7 mouse cellular contexts compared by ENCODE assay signal in the genomic region with DNA sequence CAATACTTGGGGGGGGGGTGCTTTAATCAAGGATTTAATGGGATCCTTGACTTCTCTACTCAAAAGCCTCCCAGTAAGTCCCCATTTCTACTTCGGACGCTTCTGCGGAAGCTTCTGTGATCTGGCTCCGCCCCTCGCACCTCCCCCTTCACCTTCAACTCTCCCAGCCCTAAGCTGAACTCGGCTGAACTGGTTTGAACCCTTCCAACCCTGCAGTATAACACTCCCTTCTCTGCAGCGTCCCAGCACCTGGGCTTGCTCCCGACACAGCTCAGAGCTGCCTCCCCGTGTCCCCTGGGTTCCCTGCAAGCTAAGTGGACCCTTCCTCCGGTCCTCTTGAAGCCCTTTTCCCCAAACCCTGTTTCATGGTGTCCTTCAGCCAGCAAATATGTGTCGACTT.
DNase-seq lines count a peak whose midpoint lies in the region; ATAC-seq lines count a peak whose summit lies in the region.

No protein-coding gene starts in this region.

- peak overlapping the region; percentile 63 for H3K4me2 ChIP-seq in intestine, embryonic 15.5 days (replicated peaks)
- H3K4me2 ChIP-seq in liver, embryonic 16.5 days (ENCODE audit: low read depth, low read length): peak overlapping the region; percentile 50

- peak; percentile 63 for ATAC-seq in granulocyte monocyte progenitor cell, adult 5-6 weeks (replicated peaks; ENCODE audit: poor library complexity, severe bottlenecking)
- peak; percentile 93 for ATAC-seq in intestine, embryonic 15.5 days
- ATAC-seq in liver, embryonic 16.5 days (ENCODE audit: low read depth): peak; percentile 82
- peak; percentile 38; the same call in 1 of the 2 replicates for ATAC-seq in neutrophil, adult 5-6 weeks (ENCODE audit: extremely low read depth, insufficient number of reproducible peaks, low FRiP score, poor library complexity, severe bottlenecking)

- DNase-seq in T-cell, adult 2 months (ENCODE audit: low spot score): peak; percentile 56
- DNase-seq in c-Kit-positive CD71-positive TER-119-negative erythroid progenitor cells, embryonic 14.5 days (ENCODE audit: low read depth): peak; percentile 34
- DNase-seq in urinary bladder, postnatal 36 days (ENCODE audit: low spot score in 2 of 2): peak; percentile 45 to 64

- H3K4me1 ChIP-seq in intestine, embryonic 15.5 days (replicated peaks): peaks cover 5% of the 10 kb centered on the region; the same call in 1 of the 2 replicates
- no peaks in the 10 kb centered on the region; the same call in none of the 2 replicates for H3K4me1 ChIP-seq in liver, embryonic 16.5 days (ENCODE audit: control insufficient read depth, low read depth, low read length)

- no peaks in the 10 kb centered on the region for H3K27me3 ChIP-seq in intestine, embryonic 15.5 days (replicated peaks)
- H3K27me3 ChIP-seq in liver, embryonic 16.5 days (ENCODE audit: control insufficient read depth, insufficient read depth, low read depth, low read length): no peaks in the 10 kb centered on the region

- no peak overlapping the region for H3K9ac ChIP-seq in intestine, embryonic 15.5 days
- H3K9ac ChIP-seq in liver, embryonic 16.5 days (ENCODE audit: low read depth, low read length): no peak overlapping the region

- no peak overlapping the region for H3K27ac ChIP-seq in intestine, embryonic 15.5 days
- H3K27ac ChIP-seq in liver, embryonic 16.5 days (ENCODE audit: low read length): 0 out of 2 replicates have a peak overlapping the region, but pooled peaks have one; percentile 40

- H3K4me3 ChIP-seq in intestine, embryonic 15.5 days (replicated peaks): peak overlapping the region; percentile 32
- peak overlapping the region; percentile 48 for H3K4me3 ChIP-seq in liver, embryonic 16.5 days (ENCODE audit: low read depth, low read length)

- no peaks in the 10 kb centered on the region for H3K9me3 ChIP-seq in intestine, embryonic 15.5 days
- H3K9me3 ChIP-seq in liver, embryonic 16.5 days (replicated peaks; ENCODE audit: control insufficient read depth, low read length): no peaks in the 10 kb centered on the region

- WGBS in intestine, embryonic 15.5 days: 1% methylated on average over 11 of the region's 11 CpGs
- 2% methylated on average over 11 of the region's 11 CpGs for WGBS in liver, embryonic 16.5 days (ENCODE audit: insufficient replicate concordance)

- H3K36me3 ChIP-seq in intestine, embryonic 15.5 days: no peaks in the 10 kb centered on the region
- H3K36me3 ChIP-seq in liver, embryonic 16.5 days (ENCODE audit: control insufficient read depth, insufficient read depth): no peaks in the 10 kb centered on the region

Comparison
In these comparisons a context has a peak if more than half of its experiments do, and no peak if none do; other contexts are left out.
1. ATAC-seq: peak in every context shown above with its lines; median percentile 93 in intestine, embryonic 15.5 days; 82 in liver, embryonic 16.5 days; 63 in granulocyte monocyte progenitor cell, adult 5-6 weeks; 38 in neutrophil, adult 5-6 weeks.